In genomic region chr14:23552252-23552974, GRCm38 (mm10) we compare ENCODE assay signal across 30 mouse cellular contexts.
A peak's percentile ranks its signal among the peaks of the same experiment; 100 is the strongest.
DNase-seq lines count a peak whose midpoint lies in the region; ATAC-seq and TF ChIP-seq lines count a peak whose summit lies in the region.
"Had no signal": no experiment of that assay in that cellular context is flagged by ENCODE, and none has a peak within 500 bp of the region (broad histone marks: within the 10 kb centered on the region; RNA-seq: fewer than 3 reads in every experiment).

No protein-coding gene starts in this region.

- no peak overlapping the region for H3K4me2 ChIP-seq in kidney, postnatal 0 days (ENCODE audit: low read length)
- H3K4me2 ChIP-seq: embryonic facial prominence, embryonic 15.5 days; forebrain, embryonic 12.5 days; intestine, embryonic 15.5 days; limb, embryonic 15.5 days; liver, embryonic 13.5 days; neural tube, embryonic 12.5 days; stomach, embryonic 15.5 days had no signal

- H3K4me3 ChIP-seq in kidney, postnatal 0 days (replicated peaks; ENCODE audit: low read depth, low read length): no peak overlapping the region
- H3K4me3 ChIP-seq: embryonic facial prominence, embryonic 10.5 days; embryonic facial prominence, embryonic 15.5 days; forebrain, embryonic 12.5 days; intestine, embryonic 15.5 days; limb, embryonic 10.5 days; limb, embryonic 15.5 days; liver, embryonic 13.5 days; midbrain, embryonic 10.5 days; myocyte; neural tube, embryonic 12.5 days; stomach, embryonic 15.5 days had no signal

- no peaks in the 10 kb centered on the region for H3K4me1 ChIP-seq in kidney, postnatal 0 days (replicated peaks; ENCODE audit: insufficient read depth, low read length)
- H3K4me1 ChIP-seq: forebrain, embryonic 12.5 days; intestine, embryonic 15.5 days; liver, embryonic 13.5 days; neural tube, embryonic 12.5 days; stomach, embryonic 15.5 days had no signal

- no peak for DNase-seq in frontal cortex, postnatal 10 days (ENCODE audit: low spot score in 2 of 2)
- peak; percentile 80 for DNase-seq in kidney, postnatal 0 days (ENCODE audit: low spot score)
- DNase-seq in kidney, adult 11 months: no peak
- peak; percentile 15 for DNase-seq in ovary, postnatal 36 days (ENCODE audit: low spot score)
- DNase-seq in ovary, postnatal 10 days (ENCODE audit: low spot score): no peak
- peak; percentile 30 for DNase-seq in mesoderm, embryonic 11.5 days (ENCODE audit: low read depth, low spot score)
- DNase-seq: B cell, adult 2 months; cerebellum, adult 11-12 months; cerebellum, postnatal 10 days; forebrain, postnatal 0 days; gastrocnemius, postnatal 14 days; heart, postnatal 14 days; liver, embryonic 13.5 days; lung, adult 2 months; lung, postnatal 10 days; right cerebral cortex, postnatal 25 days had no signal

- no peaks in the 10 kb centered on the region for H3K27me3 ChIP-seq in kidney, postnatal 0 days (ENCODE audit: insufficient read depth, low read length)
- H3K27me3 ChIP-seq: embryonic facial prominence, embryonic 15.5 days; forebrain, embryonic 12.5 days; intestine, embryonic 15.5 days; limb, embryonic 15.5 days; liver, embryonic 13.5 days; neural tube, embryonic 12.5 days; stomach, embryonic 15.5 days had no signal

- no peak for TF ChIP-seq CTCF in kidney, postnatal 0 days (IDR thresholded peaks at IDR 0.05; ENCODE audit: low read depth)

- 20% methylated on average over 5 of the region's 5 CpGs for WGBS in kidney, postnatal 0 days

- no peaks in the 10 kb centered on the region for H3K36me3 ChIP-seq in kidney, postnatal 0 days (ENCODE audit: insufficient read depth, low read length)
- H3K36me3 ChIP-seq: embryonic facial prominence, embryonic 10.5 days; embryonic facial prominence, embryonic 15.5 days; forebrain, embryonic 12.5 days; intestine, embryonic 15.5 days; limb, embryonic 10.5 days; limb, embryonic 15.5 days; liver, embryonic 13.5 days; midbrain, embryonic 10.5 days; neural tube, embryonic 12.5 days; stomach, embryonic 15.5 days had no signal

- no peak overlapping the region for H3K9ac ChIP-seq in kidney, postnatal 0 days (ENCODE audit: low read depth, low read length)
- H3K9ac ChIP-seq: embryonic facial prominence, embryonic 15.5 days; forebrain, embryonic 12.5 days; forebrain, postnatal 0 days; intestine, embryonic 15.5 days; limb, embryonic 15.5 days; liver, embryonic 13.5 days; neural tube, embryonic 12.5 days; stomach, embryonic 15.5 days had no signal

- no peak overlapping the region for H3K27ac ChIP-seq in kidney, postnatal 0 days
- H3K27ac ChIP-seq: embryonic facial prominence, embryonic 10.5 days; embryonic facial prominence, embryonic 15.5 days; forebrain, embryonic 12.5 days; hindbrain, postnatal 0 days; intestine, embryonic 15.5 days; limb, embryonic 10.5 days; limb, embryonic 15.5 days; liver, embryonic 13.5 days; macrophage; midbrain, embryonic 10.5 days; neural tube, embryonic 12.5 days; stomach, embryonic 15.5 days had no signal

- peak; percentile 56; the same call in 1 of the 2 replicates for ATAC-seq in frontal cortex, adult (ENCODE audit: low TSS enrichment)
- no peak for ATAC-seq in kidney, postnatal 0 days (replicated peaks; ENCODE audit: low FRiP score, low read depth)
- ATAC-seq in megakaryocyte, adult 5-6 weeks (ENCODE audit: poor library complexity, severe bottlenecking): no peak
- ATAC-seq: forebrain, postnatal 0 days; hindbrain, postnatal 0 days; intestine, embryonic 15.5 days had no signal

- H3K9me3 ChIP-seq in kidney, postnatal 0 days (replicated peaks; ENCODE audit: low read length): no peaks in the 10 kb centered on the region
- H3K9me3 ChIP-seq: embryonic facial prominence, embryonic 10.5 days; embryonic facial prominence, embryonic 15.5 days; forebrain, embryonic 12.5 days; intestine, embryonic 15.5 days; limb, embryonic 10.5 days; limb, embryonic 15.5 days; liver, embryonic 13.5 days; midbrain, embryonic 10.5 days; neural tube, embryonic 12.5 days; stomach, embryonic 15.5 days had no signal

Comparison
In these comparisons a context has a peak if more than half of its experiments do, and no peak if none do; other contexts are left out.
1. DNase-seq: peak in kidney, postnatal 0 days (single experiment), ovary, postnatal 36 days (single experiment) and mesoderm, embryonic 11.5 days (single experiment); none in frontal cortex, postnatal 10 days (0 of 2), kidney, adult 11 months (single experiment) and ovary, postnatal 10 days (single experiment).